Mouse (Mus musculus): ENCODE results near the gene Chmp3.

The Chmp3 gene

DNA sequence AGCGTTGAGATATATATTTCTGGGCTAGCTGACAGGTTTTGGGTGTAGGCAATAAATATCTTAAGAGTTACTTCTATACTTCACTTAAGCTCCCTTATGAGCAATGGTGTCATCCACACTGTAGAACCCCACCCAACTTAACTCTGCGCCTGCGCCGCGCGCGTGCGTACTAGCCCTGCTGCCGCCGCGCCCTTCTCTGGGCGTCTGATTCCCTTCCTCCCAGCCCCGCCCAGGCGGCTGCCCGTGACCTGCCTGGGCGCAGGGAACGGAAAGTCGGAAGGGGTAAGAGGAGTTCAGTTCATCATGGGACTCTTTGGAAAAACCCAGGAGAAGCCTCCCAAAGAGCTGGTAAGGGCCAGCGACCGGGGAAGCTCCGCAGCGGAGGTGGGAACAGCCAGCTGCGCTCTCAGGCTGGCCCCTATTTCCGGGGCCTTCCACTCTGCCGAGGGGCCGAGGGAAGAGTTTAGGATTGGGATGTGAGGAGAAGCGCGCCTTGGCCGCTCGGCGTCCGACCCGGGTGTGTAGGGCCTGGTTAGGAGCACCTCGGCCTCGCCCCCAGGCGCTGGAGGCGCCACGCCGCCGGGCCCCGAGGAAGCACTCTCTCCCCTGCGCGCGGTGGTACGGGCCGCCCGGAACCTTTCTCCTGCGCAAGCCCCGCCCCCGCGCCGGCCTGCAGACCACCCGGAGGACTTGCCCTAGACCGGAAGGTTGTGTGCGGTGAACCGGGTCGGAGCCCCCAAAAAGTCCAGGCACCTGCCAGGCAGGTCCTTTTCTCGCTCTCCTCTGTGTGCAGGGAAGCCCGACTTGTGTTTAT, at the start of gene Chmp3:
TSS of gene Chmp3 (plus strand) at position 112 of the 814 bp plus-strand sequence.
- peak; percentile 94 for DNase-seq

DNA sequence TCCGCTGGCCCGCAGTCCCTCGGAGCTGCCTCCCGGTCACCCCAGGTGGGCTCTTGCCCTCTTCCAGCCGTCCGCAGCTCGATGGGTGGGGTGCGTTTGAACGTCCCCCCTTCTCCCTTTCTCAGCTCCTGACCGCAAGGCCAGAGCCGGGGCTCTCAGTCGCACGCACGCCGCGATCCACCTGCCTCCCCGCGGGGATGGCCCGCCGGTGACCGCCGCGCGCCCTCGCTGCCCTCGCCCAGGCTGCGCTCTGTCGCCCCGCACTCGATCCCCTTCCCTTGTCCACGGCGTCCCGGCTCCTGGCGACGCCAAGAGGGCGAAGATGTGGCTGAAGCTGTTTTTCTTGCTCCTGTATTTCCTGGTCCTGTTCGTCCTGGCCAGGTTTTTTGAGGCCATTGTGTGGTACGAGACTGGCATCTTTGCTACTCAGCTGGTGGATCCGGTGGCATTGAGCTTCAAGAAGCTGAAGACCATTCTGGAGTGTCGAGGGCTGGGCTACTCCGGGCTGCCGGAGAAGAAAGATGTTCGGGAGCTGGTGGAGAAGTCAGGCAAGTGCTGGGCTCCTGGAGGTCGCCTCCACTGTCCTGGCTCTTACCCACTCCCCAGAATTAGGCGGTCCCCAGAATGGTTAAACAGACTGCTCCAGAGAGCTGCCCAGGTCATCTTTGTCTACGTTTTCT, 49.1 kb upstream of the Chmp3 start:
- DNase-seq = peak; percentile 63

- DNase-seq = no peak
These were observed 43.0 kb upstream of the Chmp3 start for GRCm38 (mm10) chr6:71500575-71500974.

- no peak for DNase-seq
These were observed 40.6 kb upstream of the Chmp3 start for GRCm38 (mm10) chr6:71503001-71503400.

DNA sequence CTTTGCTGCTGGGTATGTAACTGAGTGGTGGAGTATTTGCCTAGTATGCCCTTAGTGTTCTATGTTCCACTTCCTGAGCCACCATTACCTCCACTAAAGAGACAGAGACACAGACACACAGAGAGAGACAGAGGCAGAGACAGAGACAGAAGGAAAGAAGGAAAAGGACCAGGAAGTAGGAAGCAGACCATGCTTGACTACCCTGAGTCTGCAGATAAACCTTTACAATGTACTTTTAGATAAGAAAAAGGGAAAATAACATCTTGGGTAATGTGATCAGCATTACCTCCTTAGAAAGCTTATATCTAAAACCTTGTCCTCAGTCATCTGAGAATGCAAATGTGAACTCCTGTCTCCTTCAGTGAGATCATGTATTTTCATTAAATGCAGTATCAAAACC, 39.9 kb upstream of the Chmp3 start:
- no peak for DNase-seq

- no peak for DNase-seq
These were observed 39.5 kb upstream of the Chmp3 start for GRCm38 (mm10) chr6:71504091-71504490.

GRCm38 (mm10) chr6:71505671-71506070, 37.9 kb upstream of the Chmp3 start:
- no peak for DNase-seq

- DNase-seq = no peak
These were observed 24.1 kb upstream of the Chmp3 start for GRCm38 (mm10) chr6:71519476-71519875.

DNA sequence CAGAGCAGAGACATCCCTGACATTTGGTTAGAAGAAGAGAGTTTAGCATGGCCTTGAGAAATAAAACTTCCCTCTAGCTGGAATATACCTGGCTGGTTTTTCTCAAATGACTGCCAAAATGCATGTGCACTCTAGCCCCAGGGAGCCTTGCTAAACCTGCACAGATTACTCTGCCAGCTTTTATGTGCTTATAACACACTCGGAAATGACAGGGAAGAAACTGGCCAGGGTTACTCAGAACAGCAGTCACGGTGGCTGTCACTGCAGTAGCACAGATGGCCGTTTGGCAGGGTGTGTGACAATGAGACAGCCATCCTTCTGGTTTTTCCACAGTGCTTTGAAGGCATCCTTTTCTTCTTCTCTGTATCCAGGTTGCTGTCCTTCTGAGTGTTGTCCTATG, 18.0 kb upstream of the Chmp3 start:
- DNase-seq = peak; percentile 89

- DNase-seq = peak; percentile 59
These were observed 16.5 kb upstream of the Chmp3 start for GRCm38 (mm10) chr6:71527056-71527455.

- DNase-seq = no peak
These were observed 15.8 kb upstream of the Chmp3 start for GRCm38 (mm10) chr6:71527826-71528225.

DNA sequence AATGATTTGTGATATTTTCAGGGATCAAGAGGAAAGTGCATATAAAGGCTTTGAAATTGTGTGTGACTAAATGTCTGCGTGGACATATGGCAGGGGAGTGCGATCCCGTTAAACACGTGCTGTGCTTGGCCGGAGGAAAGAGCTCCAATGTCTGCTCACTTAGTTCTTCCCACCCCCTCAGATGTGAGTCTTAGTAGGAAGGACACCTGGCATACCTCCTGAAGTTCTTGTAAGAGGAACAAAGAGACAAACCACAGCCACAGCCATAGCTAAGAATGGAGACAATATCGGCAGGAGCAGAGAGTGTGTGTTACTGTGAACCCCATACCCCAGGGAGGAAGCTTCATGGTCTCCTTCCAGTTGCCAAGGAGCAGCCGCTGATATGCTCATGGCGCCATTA, 13.4 kb upstream of the Chmp3 start:
- DNase-seq = no peak

DNA sequence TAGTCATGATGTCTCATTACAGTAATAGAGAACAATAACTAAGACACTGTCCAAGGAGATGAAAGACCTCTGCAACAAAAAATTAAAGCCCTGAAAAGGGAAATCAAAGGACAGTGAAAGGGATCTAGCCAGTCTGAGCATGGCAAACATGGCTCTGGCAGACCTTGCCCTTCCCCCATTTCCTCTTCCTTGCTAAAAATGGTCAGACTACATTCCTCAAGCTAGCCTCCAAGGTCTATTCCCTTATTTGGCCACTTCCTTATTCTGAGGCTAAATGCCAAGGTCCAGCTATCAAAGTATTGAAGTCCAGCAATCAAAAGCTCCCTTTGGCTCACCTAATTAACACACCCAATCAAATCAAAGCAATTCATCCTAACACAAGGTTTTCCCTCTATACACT, 6.3 kb upstream of the Chmp3 start:
- no peak for DNase-seq

DNA sequence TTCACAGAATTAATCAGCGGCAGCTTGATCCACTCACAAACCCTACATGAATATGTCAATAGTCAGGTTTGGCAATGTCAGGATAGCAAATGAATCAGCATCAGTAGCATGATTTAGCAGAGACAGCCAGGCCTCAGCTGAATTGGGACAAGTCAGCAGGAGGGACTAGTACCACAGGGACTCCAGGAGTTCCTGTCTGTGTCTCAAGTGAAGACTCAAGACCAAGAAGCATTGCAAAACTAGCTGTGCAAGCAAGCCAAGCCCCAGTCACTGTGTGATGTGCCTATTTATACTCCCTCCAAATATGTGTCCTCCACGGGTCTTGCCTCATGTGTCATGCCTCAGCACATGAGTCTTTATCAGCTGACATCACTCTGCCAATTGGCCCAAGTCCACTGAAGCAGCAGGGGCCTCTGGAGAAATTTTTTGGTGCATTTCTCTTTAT, 11.9 kb downstream of the Chmp3 start:
- no peak for DNase-seq

- DNase-seq = no peak
These were observed 13.2 kb downstream of the Chmp3 start for GRCm38 (mm10) chr6:71556826-71557225.

- DNase-seq = no peak
These were observed 25.0 kb downstream of the Chmp3 start for GRCm38 (mm10) chr6:71568616-71569015.

- DNase-seq = no peak
These were observed 25.4 kb downstream of the Chmp3 start for GRCm38 (mm10) chr6:71569025-71569424.

- DNase-seq = no peak
These were observed 31.8 kb downstream of the Chmp3 start for GRCm38 (mm10) chr6:71575359-71575758.

GRCm38 (mm10) chr6:71579478-71579877, 35.9 kb downstream of the Chmp3 start:
- DNase-seq = no peak

GRCm38 (mm10) chr6:71583198-71583597, 39.6 kb downstream of the Chmp3 start:
- DNase-seq = no peak

- DNase-seq = no peak
These were observed 45.8 kb downstream of the Chmp3 start for GRCm38 (mm10) chr6:71589401-71589800.

- DNase-seq = no peak
These were observed 46.6 kb downstream of the Chmp3 start for GRCm38 (mm10) chr6:71590154-71590553.

DNA sequence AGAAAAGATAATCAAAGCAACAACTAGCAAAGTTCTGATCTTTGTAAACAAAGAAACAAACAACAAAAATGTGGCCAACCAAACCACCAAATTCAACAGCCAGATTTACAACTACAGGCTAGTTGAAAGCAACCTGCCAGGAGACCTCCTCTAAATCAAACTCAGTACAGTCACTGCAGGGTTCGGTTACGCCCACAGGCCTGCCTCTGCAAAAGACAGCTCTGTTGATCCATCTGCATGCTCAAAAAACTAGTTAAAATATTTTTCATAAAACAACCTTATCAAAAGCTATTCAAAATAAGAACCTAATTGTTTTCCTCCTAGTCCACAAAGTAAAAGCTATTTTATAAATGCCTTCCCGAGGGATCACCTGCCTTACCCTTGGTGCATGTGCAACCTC, 64.2 kb downstream of the Chmp3 start:
- no peak for DNase-seq

DNA sequence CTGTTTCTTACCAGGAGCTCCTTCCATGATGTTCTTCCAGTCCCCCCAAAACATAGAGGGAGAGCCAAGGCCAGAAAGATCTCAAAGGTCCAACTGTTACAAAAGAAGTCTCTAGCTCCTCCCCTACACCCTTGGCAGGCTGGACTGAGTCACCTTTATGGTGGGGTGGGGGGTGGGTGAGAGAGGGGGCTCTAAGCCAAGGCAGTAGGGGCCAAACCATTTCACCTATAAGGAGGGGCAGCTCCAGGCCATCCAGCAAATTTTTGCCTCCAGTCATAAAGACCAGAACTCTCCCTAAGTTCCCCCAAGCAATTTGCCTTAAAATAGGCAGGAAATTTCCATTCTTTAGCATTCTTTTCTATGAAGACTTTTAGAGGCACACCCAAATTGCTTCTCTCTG, 65.4 kb downstream of the Chmp3 start:
- no peak for DNase-seq

Data from cerebellum, adult 11 months (tissue).